Mouse (Mus musculus): ENCODE data around the gene Arl4c. TPM values are rescaled to one million over a fixed set of nuclear protein-coding genes. Genes with fewer than 3 reads are reported as not detected.
"Not testable (repeated sequence)": the region's sequence is repeated elsewhere in the genome, so short reads cannot be mapped to it uniquely, and the experiment has no call there.

Gene Arl4c
- polyA plus RNA-seq, 1 experiment, result 71.3 TPM

DNA sequence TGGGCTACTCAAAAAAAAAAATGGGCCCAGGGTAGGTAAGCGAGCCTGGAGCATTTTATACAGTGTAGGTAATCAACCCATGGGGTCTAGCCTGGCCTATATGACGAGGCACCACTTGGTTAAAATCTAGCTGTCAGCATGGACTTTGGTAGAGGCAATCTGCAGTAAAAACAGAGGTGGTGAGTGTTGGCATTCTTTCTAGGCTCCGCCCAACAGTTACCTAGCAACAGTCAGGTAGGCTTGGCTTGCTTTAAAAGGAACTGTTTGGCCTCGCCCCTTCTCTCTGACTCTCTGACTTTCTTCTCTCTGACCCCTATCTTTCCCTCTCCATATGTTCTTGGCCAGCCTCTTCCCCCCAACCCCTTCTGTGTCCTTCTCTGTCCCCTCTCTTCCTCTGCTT lies 63.4 kb downstream of the Arl4c start:
- no peak for TF ChIP-seq POLR2A (IDR thresholded peaks at IDR 0.05; ENCODE audit: control insufficient read depth, extremely low read depth, insufficient read depth, low read length, poor library complexity)
- Histone ChIP-seq H3K36me3 (ENCODE audit: control insufficient read depth, insufficient read depth, low read length) (no peaks in the 10 kb centered on the region), H3K27ac (ENCODE audit: control insufficient read depth, insufficient read depth, low read length) (no peak overlapping the region), H3K4me1 (replicated peaks; ENCODE audit: control insufficient read depth, insufficient read depth, low read length) (peaks cover 42% of the 10 kb centered on the region), H3K4me3 (ENCODE audit: control insufficient read depth, insufficient read depth, low read length) (no peak overlapping the region), H3K27me3 (ENCODE audit: control insufficient read depth, insufficient read depth, low read length) (no peaks in the 10 kb centered on the region)
- DNase-seq, result no peak
- WGBS, result 90% methylated on average over 4 of the region's 4 CpGs

DNA sequence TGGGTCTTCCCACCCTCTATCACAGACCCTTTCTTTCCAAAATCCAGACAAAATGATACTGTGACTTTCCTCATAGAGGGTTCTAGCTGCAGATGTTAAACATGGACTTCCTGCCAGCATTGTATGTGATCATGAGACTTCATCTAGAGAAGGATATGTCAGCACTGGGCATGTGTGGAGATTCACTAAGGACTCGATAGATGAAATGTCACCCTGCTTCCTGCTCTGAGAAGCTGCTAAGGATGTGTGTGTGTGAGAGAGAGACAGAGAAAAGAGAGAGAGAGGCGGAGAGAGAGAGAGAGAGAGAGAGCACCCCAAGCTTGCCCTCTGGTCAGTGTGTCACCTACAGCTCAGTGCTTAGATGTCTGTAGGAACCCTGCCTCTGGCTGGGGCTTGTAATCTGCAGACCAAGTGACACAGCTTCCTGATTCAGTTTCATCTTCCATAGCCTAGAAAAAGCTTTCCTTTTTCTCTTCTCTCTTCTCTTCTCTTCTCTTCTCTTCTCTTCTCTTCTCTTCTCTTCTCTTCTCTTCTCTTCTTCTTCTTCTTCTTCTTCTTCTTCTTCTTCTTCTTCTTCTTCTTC lies 65.4 kb downstream of the Arl4c start:
- H3K27me3 ChIP-seq (ENCODE audit: control insufficient read depth, insufficient read depth, low read length); DNase-seq; H3K27ac ChIP-seq (ENCODE audit: control insufficient read depth, insufficient read depth, low read length); H3K4me3 ChIP-seq (ENCODE audit: control insufficient read depth, insufficient read depth, low read length); H3K36me3 ChIP-seq (ENCODE audit: control insufficient read depth, insufficient read depth, low read length): not testable (repeated sequence)
- 43% methylated on average over 2 of the region's 2 CpGs for WGBS
- H3K4me1 ChIP-seq (replicated peaks; ENCODE audit: control insufficient read depth, insufficient read depth, low read length), result peaks cover 35% of the 10 kb centered on the region

DNA sequence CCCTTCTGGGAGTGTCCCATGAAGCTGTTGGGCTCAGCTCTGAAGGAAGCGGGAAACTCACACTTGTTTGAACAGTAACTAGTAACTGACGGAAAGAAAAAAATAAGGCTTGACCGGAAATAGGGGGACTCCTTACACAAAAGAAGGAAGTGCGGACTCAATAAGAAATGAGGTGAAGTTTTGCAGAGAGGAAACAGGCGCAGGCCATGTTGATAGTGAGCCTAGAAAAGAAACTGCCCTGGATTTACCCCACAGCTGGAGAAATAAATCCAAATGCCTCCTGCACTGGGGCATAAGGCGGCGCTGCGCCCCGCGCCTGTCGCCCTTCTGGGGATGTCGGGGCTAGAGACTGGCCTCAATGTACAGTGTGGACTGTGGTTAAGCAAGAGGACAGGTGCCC lies 66.4 kb downstream of the Arl4c start:
- Histone ChIP-seq H3K4me3 (ENCODE audit: control insufficient read depth, insufficient read depth, low read length) (no peak overlapping the region), H3K4me1 (replicated peaks; ENCODE audit: control insufficient read depth, insufficient read depth, low read length) (peaks cover 30% of the 10 kb centered on the region), H3K27me3 (ENCODE audit: control insufficient read depth, insufficient read depth, low read length) (no peaks in the 10 kb centered on the region), H3K27ac (ENCODE audit: control insufficient read depth, insufficient read depth, low read length) (no peak overlapping the region), H3K36me3 (ENCODE audit: control insufficient read depth, insufficient read depth, low read length) (no peaks in the 10 kb centered on the region)
- TF ChIP-seq CTCF (IDR thresholded peaks at IDR 0.05; ENCODE audit: borderline replicate concordance, control insufficient read depth, extremely low read depth, insufficient read depth, low read length, poor library complexity), result no peak
- no peak for TF ChIP-seq POLR2A (IDR thresholded peaks at IDR 0.05; ENCODE audit: control insufficient read depth, extremely low read depth, insufficient read depth, low read length, poor library complexity)
- no peak for DNase-seq
- 66% methylated on average over 12 of the region's 12 CpGs for WGBS

- WGBS, result 97% methylated on average over 6 of the region's 6 CpGs
- TF ChIP-seq CTCF (IDR thresholded peaks at IDR 0.05; ENCODE audit: borderline replicate concordance, control insufficient read depth, extremely low read depth, insufficient read depth, low read length, poor library complexity) (no peak), POLR2A (IDR thresholded peaks at IDR 0.05; ENCODE audit: control insufficient read depth, extremely low read depth, insufficient read depth, low read length, poor library complexity) (no peak)
- Histone ChIP-seq H3K4me3 (ENCODE audit: control insufficient read depth, insufficient read depth, low read length) (no peak overlapping the region), H3K27ac (ENCODE audit: control insufficient read depth, insufficient read depth, low read length) (no peak overlapping the region), H3K27me3 (ENCODE audit: control insufficient read depth, insufficient read depth, low read length) (no peaks in the 10 kb centered on the region), H3K36me3 (ENCODE audit: control insufficient read depth, insufficient read depth, low read length) (no peaks in the 10 kb centered on the region), H3K4me1 (replicated peaks; ENCODE audit: control insufficient read depth, insufficient read depth, low read length) (peaks cover 18% of the 10 kb centered on the region)
- DNase-seq, result no peak
Observed at GRCm38 (mm10) chr1:88632851-88633250, 69.2 kb downstream of the Arl4c start.

DNA sequence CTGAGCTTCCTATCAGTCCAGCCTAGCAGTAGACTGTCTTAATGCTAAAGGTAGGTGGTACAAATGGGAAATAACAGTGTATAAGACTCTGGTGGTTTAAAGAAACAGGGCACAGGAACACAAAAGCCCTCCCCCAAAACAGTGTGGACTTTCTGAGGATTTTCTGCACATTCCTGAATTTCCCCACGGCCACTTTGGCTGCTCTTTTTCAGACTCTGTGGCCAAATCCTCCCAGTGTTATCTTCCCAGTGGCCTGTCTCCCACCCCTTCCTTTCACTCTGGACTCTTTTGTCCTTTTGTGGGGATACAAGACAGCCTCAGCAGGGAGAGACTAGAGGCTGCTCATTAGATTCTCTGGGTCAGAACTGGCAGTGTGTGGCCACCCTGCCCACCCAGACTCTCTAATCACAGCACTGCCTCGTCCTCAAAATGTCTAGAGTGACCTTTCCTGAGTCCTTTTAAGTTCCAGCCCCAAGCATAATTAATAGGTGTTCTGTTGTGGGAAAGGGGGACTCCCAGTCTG lies 72.0 kb downstream of the Arl4c start:
- H3K4me1 ChIP-seq (replicated peaks; ENCODE audit: control insufficient read depth, insufficient read depth, low read length), result peaks cover 11% of the 10 kb centered on the region
- H3K36me3 ChIP-seq (ENCODE audit: control insufficient read depth, insufficient read depth, low read length), result no peaks in the 10 kb centered on the region
- H3K27ac ChIP-seq (ENCODE audit: control insufficient read depth, insufficient read depth, low read length), result no peak overlapping the region
- WGBS, result 89% methylated on average over 2 of the region's 2 CpGs
- H3K4me3 ChIP-seq (ENCODE audit: control insufficient read depth, insufficient read depth, low read length), result no peak overlapping the region
- H3K27me3 ChIP-seq (ENCODE audit: control insufficient read depth, insufficient read depth, low read length), result no peaks in the 10 kb centered on the region
- TF ChIP-seq CTCF (IDR thresholded peaks at IDR 0.05; ENCODE audit: borderline replicate concordance, control insufficient read depth, extremely low read depth, insufficient read depth, low read length, poor library complexity), result no peak
- TF ChIP-seq POLR2A (IDR thresholded peaks at IDR 0.05; ENCODE audit: control insufficient read depth, extremely low read depth, insufficient read depth, low read length, poor library complexity), result no peak
- no peak for DNase-seq

GRCm38 (mm10) chr1:88625190-88625589 lies 76.8 kb downstream of the Arl4c start:
- TF ChIP-seq CTCF (IDR thresholded peaks at IDR 0.05; ENCODE audit: borderline replicate concordance, control insufficient read depth, extremely low read depth, insufficient read depth, low read length, poor library complexity) (no peak), POLR2A (IDR thresholded peaks at IDR 0.05; ENCODE audit: control insufficient read depth, extremely low read depth, insufficient read depth, low read length, poor library complexity) (no peak)
- WGBS, result 63% methylated on average over 1 of the region's 1 CpGs
- Histone ChIP-seq H3K4me3 (ENCODE audit: control insufficient read depth, insufficient read depth, low read length) (no peak overlapping the region), H3K27me3 (ENCODE audit: control insufficient read depth, insufficient read depth, low read length) (no peaks in the 10 kb centered on the region), H3K36me3 (ENCODE audit: control insufficient read depth, insufficient read depth, low read length) (no peaks in the 10 kb centered on the region), H3K27ac (ENCODE audit: control insufficient read depth, insufficient read depth, low read length) (no peak overlapping the region), H3K4me1 (replicated peaks; ENCODE audit: control insufficient read depth, insufficient read depth, low read length) (peaks cover 35% of the 10 kb centered on the region)
- DNase-seq, result no peak

DNA sequence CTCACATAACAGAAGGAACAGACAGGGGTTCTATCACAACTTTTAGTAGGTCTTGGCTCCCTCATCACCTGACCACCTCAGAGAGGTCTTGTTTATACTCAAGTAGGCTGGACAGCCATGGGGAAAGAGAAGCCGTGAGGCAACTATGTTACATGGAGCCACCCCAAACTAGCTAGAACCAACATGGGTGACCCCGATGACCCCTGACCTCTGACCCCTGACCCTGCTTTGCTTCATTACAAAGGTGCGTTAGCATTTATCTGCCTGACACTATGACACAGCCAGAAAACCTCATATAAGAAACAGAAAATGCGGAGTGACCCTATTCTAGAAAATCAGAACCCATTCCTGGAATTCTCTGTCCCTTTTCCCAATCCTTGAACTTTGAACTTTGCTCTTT lies 77.6 kb downstream of the Arl4c start:
- Histone ChIP-seq H3K27me3 (ENCODE audit: control insufficient read depth, insufficient read depth, low read length) (no peaks in the 10 kb centered on the region), H3K27ac (ENCODE audit: control insufficient read depth, insufficient read depth, low read length) (no peak overlapping the region), H3K4me3 (ENCODE audit: control insufficient read depth, insufficient read depth, low read length) (no peak overlapping the region), H3K4me1 (replicated peaks; ENCODE audit: control insufficient read depth, insufficient read depth, low read length) (peaks cover 35% of the 10 kb centered on the region), H3K36me3 (ENCODE audit: control insufficient read depth, insufficient read depth, low read length) (no peaks in the 10 kb centered on the region)
- no peak for TF ChIP-seq CTCF (IDR thresholded peaks at IDR 0.05; ENCODE audit: borderline replicate concordance, control insufficient read depth, extremely low read depth, insufficient read depth, low read length, poor library complexity)
- TF ChIP-seq POLR2A (IDR thresholded peaks at IDR 0.05; ENCODE audit: control insufficient read depth, extremely low read depth, insufficient read depth, low read length, poor library complexity), result no peak
- DNase-seq, result no peak
- 98% methylated on average over 4 of the region's 4 CpGs for WGBS

All from thymus, adult 2 months (tissue).